Mouse (Mus musculus): ENCODE results near the gene Smad6.

- 0 out of 2 replicates have a peak, but pooled peaks have one; percentile 28 for TF ChIP-seq EP300 (IDR thresholded peaks at IDR 0.05)
- TF ChIP-seq CTCF (IDR thresholded peaks at IDR 0.05), result no peak
These were observed 69.3 kb downstream of the Smad6 start for GRCm38 (mm10) chr9:63952591-63952990.

Data from lung, postnatal 0 days (tissue).